Mouse (Mus musculus): ENCODE measurements around the gene Vwa8.

DNA sequence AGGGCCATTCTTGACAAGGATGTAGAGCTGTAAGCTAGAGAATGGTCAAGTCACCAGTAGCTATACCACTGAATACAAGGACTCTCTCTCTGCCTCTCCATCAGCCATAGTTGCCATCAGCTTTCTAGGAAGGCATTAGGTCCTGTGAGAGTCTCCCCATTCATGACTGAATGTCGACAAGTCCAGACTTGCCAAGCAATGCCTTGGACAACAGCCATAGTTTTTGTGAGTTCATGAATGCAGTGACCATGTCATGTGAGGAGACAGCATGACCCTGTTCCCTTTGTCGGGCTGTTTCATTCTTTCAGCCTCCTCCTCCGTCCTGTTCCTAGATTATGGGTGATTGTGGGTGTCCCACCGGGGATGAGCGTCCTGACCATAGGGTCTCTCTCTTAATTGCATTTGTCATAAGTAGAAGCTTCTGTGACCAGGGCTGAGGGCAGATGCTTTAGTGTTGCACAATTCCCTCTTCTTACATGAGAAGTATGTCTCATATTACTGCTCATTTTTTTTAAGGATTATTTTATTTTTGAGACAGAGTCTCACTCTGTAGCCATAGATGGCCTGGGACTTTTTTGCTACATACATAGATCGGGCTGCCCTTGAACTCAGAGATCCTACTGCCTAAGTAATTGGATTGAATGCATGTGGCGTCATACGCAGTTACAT is 37.8 kb downstream of the Vwa8 start:
- TF ChIP-seq TAL1 (IDR thresholded peaks at IDR 0.05; ENCODE audit: low read length) (no peak), GATA1 (IDR thresholded peaks at IDR 0.05; ENCODE audit: low read length) (no peak)
